Mouse (Mus musculus) C2C12 (cell line): ENCODE data around the gene Runx1.

ENCODE experiments used
- CEBPB ChIP-seq: IDR thresholded peaks from one replicate; pipeline ENCODE4 v1.6.1; 2011; ENCODE audit warnings: low read depth, mild to moderate bottlenecking, control low read depth, moderate library complexity
- CTCF ChIP-seq: IDR thresholded peaks from one replicate; pipeline ENCODE4 v1.5.1; 2011; ENCODE audit not compliant: control insufficient read depth, insufficient read depth, insufficient read length
- MAX ChIP-seq: IDR thresholded peaks from one replicate; pipeline ENCODE4 v1.6.1; 2011; ENCODE audit warnings: mild to moderate bottlenecking, control low read depth
- MYOD1 ChIP-seq: IDR thresholded peaks from one replicate; pipeline ENCODE4 v1.6.1; 2011; ENCODE audit warnings: low read depth; ENCODE audit not compliant: control insufficient read depth, insufficient read length
- MYOG ChIP-seq: IDR thresholded peaks from one replicate; pipeline ENCODE4 v1.6.1; 2011; ENCODE audit not compliant: control insufficient read depth, insufficient read length; ENCODE audit errors: extremely low read depth
- USF1 ChIP-seq: IDR thresholded peaks from one replicate; pipeline ENCODE4 v1.6.1; 2011; ENCODE audit warnings: low read depth, mild to moderate bottlenecking, control low read depth, moderate library complexity

GRCm38 (mm10) chr16:92847762-92848300 is 21.9 kb upstream of the Runx1 start:
- no peak for TF ChIP-seq MYOG
- no peak for TF ChIP-seq MYOD1
- no peak for TF ChIP-seq MAX
- no peak for TF ChIP-seq USF1
- TF ChIP-seq CTCF = no peak
- TF ChIP-seq CEBPB = no peak
